Mouse (Mus musculus): ENCODE data around the gene Zfp691. TPM values are rescaled to one million over a fixed set of nuclear protein-coding genes. Genes with fewer than 3 reads are reported as not detected.
A peak's percentile ranks its signal among the peaks of the same experiment; 100 is the strongest.

Gene Zfp691
- polyA plus RNA-seq, 1 experiment from 2014 or later = 7.7 TPM

- Histone ChIP-seq H3K4me2 (ENCODE audit: low read depth, low read length) (peak overlapping the region; percentile 27; the same call in 1 of the 2 replicates), H3K4me1 (ENCODE audit: control insufficient read depth, insufficient read depth, low read length) (peaks cover 9% of the 10 kb centered on the region), H3K36me3 (ENCODE audit: control insufficient read depth, insufficient read depth) (peaks cover 44% of the 10 kb centered on the region), H3K27me3 (ENCODE audit: control insufficient read depth, insufficient read depth, low read length) (no peaks in the 10 kb centered on the region), H3K4me3 (ENCODE audit: low read length) (no peak overlapping the region), H3K9ac (ENCODE audit: low read length) (0 out of 2 replicates have a peak overlapping the region, but pooled peaks have one; percentile 13), H3K27ac (ENCODE audit: low read length) (no peak overlapping the region), H3K9me3 (replicated peaks; ENCODE audit: control insufficient read depth, low read length) (no peaks in the 10 kb centered on the region)
- ATAC-seq (replicated peaks; ENCODE audit: extremely low read depth, insufficient read depth, low FRiP score) = 0 out of 2 replicates have a peak, but pooled peaks have one; percentile 24
- WGBS = 26% methylated on average over 18 of the region's 18 CpGs
Measured at GRCm38 (mm10) chr4:119138171-119138570, 35.8 kb downstream of the Zfp691 start.

GRCm38 (mm10) chr4:119137313-119137712, 36.7 kb downstream of the Zfp691 start:
- no peaks in the 10 kb centered on the region for H3K27me3 ChIP-seq (ENCODE audit: control insufficient read depth, insufficient read depth, low read length)
- H3K4me3 ChIP-seq (ENCODE audit: low read length) = no peak overlapping the region
- peaks cover 9% of the 10 kb centered on the region for H3K4me1 ChIP-seq (ENCODE audit: control insufficient read depth, insufficient read depth, low read length)
- H3K27ac ChIP-seq (ENCODE audit: low read length) = no peak overlapping the region
- no peak overlapping the region for H3K4me2 ChIP-seq (ENCODE audit: low read depth, low read length)
- no peak overlapping the region for H3K9ac ChIP-seq (ENCODE audit: low read length)
- H3K9me3 ChIP-seq (replicated peaks; ENCODE audit: control insufficient read depth, low read length) = no peaks in the 10 kb centered on the region
- ATAC-seq (replicated peaks; ENCODE audit: extremely low read depth, insufficient read depth, low FRiP score) = no peak
- WGBS = 57% methylated on average over 8 of the region's 8 CpGs
- H3K36me3 ChIP-seq (ENCODE audit: control insufficient read depth, insufficient read depth) = peaks cover 53% of the 10 kb centered on the region

- peaks cover 12% of the 10 kb centered on the region for H3K4me1 ChIP-seq (ENCODE audit: control insufficient read depth, insufficient read depth, low read length)
- no peaks in the 10 kb centered on the region for H3K27me3 ChIP-seq (ENCODE audit: control insufficient read depth, insufficient read depth, low read length)
- H3K36me3 ChIP-seq (ENCODE audit: control insufficient read depth, insufficient read depth) = peaks cover 59% of the 10 kb centered on the region
- H3K27ac ChIP-seq (ENCODE audit: low read length) = no peak overlapping the region
- H3K9me3 ChIP-seq (replicated peaks; ENCODE audit: control insufficient read depth, low read length) = no peaks in the 10 kb centered on the region
- 88% methylated on average over 13 of the region's 13 CpGs for WGBS
- H3K4me3 ChIP-seq (ENCODE audit: low read length) = no peak overlapping the region
- H3K9ac ChIP-seq (ENCODE audit: low read length) = no peak overlapping the region
- ATAC-seq (replicated peaks; ENCODE audit: extremely low read depth, insufficient read depth, low FRiP score) = no peak
- H3K4me2 ChIP-seq (ENCODE audit: low read depth, low read length) = no peak overlapping the region
Measured at GRCm38 (mm10) chr4:119133860-119134259, 40.1 kb downstream of the Zfp691 start.

GRCm38 (mm10) chr4:119133306-119133705, 40.7 kb downstream of the Zfp691 start:
- WGBS = 87% methylated on average over 13 of the region's 13 CpGs
- ATAC-seq (replicated peaks; ENCODE audit: extremely low read depth, insufficient read depth, low FRiP score) = no peak
- H3K27me3 ChIP-seq (ENCODE audit: control insufficient read depth, insufficient read depth, low read length) = no peaks in the 10 kb centered on the region
- no peaks in the 10 kb centered on the region for H3K9me3 ChIP-seq (replicated peaks; ENCODE audit: control insufficient read depth, low read length)
- peaks cover 17% of the 10 kb centered on the region for H3K4me1 ChIP-seq (ENCODE audit: control insufficient read depth, insufficient read depth, low read length)
- H3K36me3 ChIP-seq (ENCODE audit: control insufficient read depth, insufficient read depth) = peaks cover 59% of the 10 kb centered on the region
- H3K4me3 ChIP-seq (ENCODE audit: low read length) = no peak overlapping the region
- H3K9ac ChIP-seq (ENCODE audit: low read length) = no peak overlapping the region
- no peak overlapping the region for H3K4me2 ChIP-seq (ENCODE audit: low read depth, low read length)
- H3K27ac ChIP-seq (ENCODE audit: low read length) = no peak overlapping the region

GRCm38 (mm10) chr4:119131189-119131910, 42.6 kb downstream of the Zfp691 start:
- ATAC-seq (replicated peaks; ENCODE audit: extremely low read depth, insufficient read depth, low FRiP score) = no peak
- Histone ChIP-seq H3K4me3 (ENCODE audit: low read length) (no peak overlapping the region), H3K4me1 (ENCODE audit: control insufficient read depth, insufficient read depth, low read length) (peaks cover 29% of the 10 kb centered on the region), H3K9me3 (replicated peaks; ENCODE audit: control insufficient read depth, low read length) (no peaks in the 10 kb centered on the region), H3K27ac (ENCODE audit: low read length) (no peak overlapping the region), H3K9ac (ENCODE audit: low read length) (no peak overlapping the region), H3K4me2 (ENCODE audit: low read depth, low read length) (no peak overlapping the region), H3K27me3 (ENCODE audit: control insufficient read depth, insufficient read depth, low read length) (no peaks in the 10 kb centered on the region), H3K36me3 (ENCODE audit: control insufficient read depth, insufficient read depth) (peaks cover 47% of the 10 kb centered on the region)
- 83% methylated on average over 8 of the region's 8 CpGs for WGBS

- no peak overlapping the region for H3K4me2 ChIP-seq (ENCODE audit: low read depth, low read length)
- no peak for ATAC-seq (replicated peaks; ENCODE audit: extremely low read depth, insufficient read depth, low FRiP score)
- H3K9me3 ChIP-seq (replicated peaks; ENCODE audit: control insufficient read depth, low read length) = no peaks in the 10 kb centered on the region
- no peak overlapping the region for H3K4me3 ChIP-seq (ENCODE audit: low read length)
- no peaks in the 10 kb centered on the region for H3K27me3 ChIP-seq (ENCODE audit: control insufficient read depth, insufficient read depth, low read length)
- WGBS = 79% methylated on average over 1 of the region's 1 CpGs
- H3K27ac ChIP-seq (ENCODE audit: low read length) = peak overlapping the region; percentile 13; the same call in 1 of the 2 replicates
- H3K9ac ChIP-seq (ENCODE audit: low read length) = no peak overlapping the region
- H3K36me3 ChIP-seq (ENCODE audit: control insufficient read depth, insufficient read depth) = peaks cover 26% of the 10 kb centered on the region
- peaks cover 48% of the 10 kb centered on the region for H3K4me1 ChIP-seq (ENCODE audit: control insufficient read depth, insufficient read depth, low read length)
Measured at GRCm38 (mm10) chr4:119129096-119129495, 44.9 kb downstream of the Zfp691 start.

- H3K4me1 ChIP-seq (ENCODE audit: control insufficient read depth, insufficient read depth, low read length) = peaks cover 49% of the 10 kb centered on the region
- no peaks in the 10 kb centered on the region for H3K27me3 ChIP-seq (ENCODE audit: control insufficient read depth, insufficient read depth, low read length)
- H3K4me2 ChIP-seq (ENCODE audit: low read depth, low read length) = no peak overlapping the region
- WGBS = 41% methylated on average over 7 of the region's 7 CpGs
- no peak overlapping the region for H3K4me3 ChIP-seq (ENCODE audit: low read length)
- ATAC-seq (replicated peaks; ENCODE audit: extremely low read depth, insufficient read depth, low FRiP score) = no peak
- peak overlapping the region; percentile 25; the same call in 1 of the 2 replicates for H3K27ac ChIP-seq (ENCODE audit: low read length)
- no peaks in the 10 kb centered on the region for H3K9me3 ChIP-seq (replicated peaks; ENCODE audit: control insufficient read depth, low read length)
- H3K36me3 ChIP-seq (ENCODE audit: control insufficient read depth, insufficient read depth) = peaks cover 21% of the 10 kb centered on the region
- peak overlapping the region; percentile 41; the same call in 1 of the 2 replicates for H3K9ac ChIP-seq (ENCODE audit: low read length)
Measured at GRCm38 (mm10) chr4:119128547-119128946, 45.4 kb downstream of the Zfp691 start.

GRCm38 (mm10) chr4:119127229-119127628, 46.8 kb downstream of the Zfp691 start:
- no peak overlapping the region; the same call in 1 of the 2 replicates for H3K9ac ChIP-seq (ENCODE audit: low read length)
- H3K4me1 ChIP-seq (ENCODE audit: control insufficient read depth, insufficient read depth, low read length) = peaks cover 53% of the 10 kb centered on the region
- H3K4me2 ChIP-seq (ENCODE audit: low read depth, low read length) = no peak overlapping the region
- no peak overlapping the region for H3K4me3 ChIP-seq (ENCODE audit: low read length)
- ATAC-seq (replicated peaks; ENCODE audit: extremely low read depth, insufficient read depth, low FRiP score) = no peak
- H3K27ac ChIP-seq (ENCODE audit: low read length) = peak overlapping the region; percentile 46; the same call in 1 of the 2 replicates
- 56% methylated on average over 6 of the region's 6 CpGs for WGBS
- no peaks in the 10 kb centered on the region for H3K9me3 ChIP-seq (replicated peaks; ENCODE audit: control insufficient read depth, low read length)
- H3K27me3 ChIP-seq (ENCODE audit: control insufficient read depth, insufficient read depth, low read length) = no peaks in the 10 kb centered on the region
- H3K36me3 ChIP-seq (ENCODE audit: control insufficient read depth, insufficient read depth) = peaks cover 9% of the 10 kb centered on the region; the same call in 1 of the 2 replicates

GRCm38 (mm10) chr4:119125577-119126270, 48.3 kb downstream of the Zfp691 start:
- no peak for ATAC-seq (replicated peaks; ENCODE audit: extremely low read depth, insufficient read depth, low FRiP score)
- H3K4me1 ChIP-seq (ENCODE audit: control insufficient read depth, insufficient read depth, low read length) = peaks cover 64% of the 10 kb centered on the region

More at GRCm38 (mm10) chr4:119125577-119126270, 48.3 kb downstream of the Zfp691 start:
- Histone ChIP-seq H3K9me3 (replicated peaks; ENCODE audit: control insufficient read depth, low read length) (no peaks in the 10 kb centered on the region), H3K36me3 (ENCODE audit: control insufficient read depth, insufficient read depth) (peaks cover 10% of the 10 kb centered on the region), H3K27ac (ENCODE audit: low read length) (no peak overlapping the region; the same call in 1 of the 2 replicates), H3K9ac (ENCODE audit: low read length) (no peak overlapping the region), H3K27me3 (ENCODE audit: control insufficient read depth, insufficient read depth, low read length) (no peaks in the 10 kb centered on the region), H3K4me2 (ENCODE audit: low read depth, low read length) (no peak overlapping the region), H3K4me3 (ENCODE audit: low read length) (no peak overlapping the region)
- WGBS = 52% methylated on average over 9 of the region's 9 CpGs
